Mouse (Mus musculus) midbrain, embryonic 11.5 days (tissue): ENCODE results near the gene Sh3kbp1. TPM values are rescaled to one million over a fixed set of nuclear protein-coding genes. Genes with fewer than 3 reads are reported as not detected.

Source experiments
- ATAC-seq: fragments of 200-750 bp; cut with Nextera tagmentation; 2 replicates; pipeline ENCODE4 v1.8.0; 2017; ENCODE audit warnings: moderate TSS enrichment, moderate library complexity; ENCODE audit not compliant: low FRiP score
- DNase-seq: peaks from one replicate; pipeline ENCODE4 v3.0.0; 2015; ENCODE audit warnings: low spot score; ENCODE audit errors: missing footprints
- H3K27ac ChIP-seq: fragments of 300-500 bp; sonication (generic); 2 replicates; pipeline ENCODE4 v1.5.1; 2014; ENCODE audit warnings: low read depth, low read length
- H3K27me3 ChIP-seq: fragments of 300-500 bp; sonication (generic); 2 replicates; pipeline ENCODE4 v1.6.1; 2014; ENCODE audit warnings: mild to moderate bottlenecking, low read length, moderate library complexity, mixed read lengths; ENCODE audit not compliant: control insufficient read depth, insufficient read depth
- H3K36me3 ChIP-seq: fragments of 300-500 bp; sonication (generic); 2 replicates; pipeline ENCODE4 v1.6.1; 2014; ENCODE audit warnings: mild to moderate bottlenecking, low read length, moderate library complexity, mixed read lengths; ENCODE audit not compliant: control insufficient read depth, insufficient read depth
- H3K4me1 ChIP-seq: fragments of 300-500 bp; sonication (generic); 2 replicates; pipeline ENCODE4 v1.6.1; 2014; ENCODE audit warnings: low read length; ENCODE audit not compliant: control insufficient read depth, insufficient read depth
- H3K4me2 ChIP-seq: fragments of 300-500 bp; sonication (generic); 2 replicates; pipeline ENCODE4 v1.6.1; 2014; ENCODE audit warnings: mild to moderate bottlenecking, moderate library complexity
- H3K4me3 ChIP-seq: fragments of 300-500 bp; sonication (generic); 2 replicates; pipeline ENCODE4 v1.5.1; 2014; ENCODE audit warnings: low read depth, low read length
- H3K9ac ChIP-seq: fragments of 300-500 bp; sonication (generic); 2 replicates; pipeline ENCODE4 v1.6.1; 2014; ENCODE audit warnings: low read length
- H3K9me3 ChIP-seq: fragments of 300-500 bp; sonication (generic); 2 replicates; pipeline ENCODE4 v1.6.1; 2016; ENCODE audit warnings: low read length; ENCODE audit not compliant: control insufficient read depth
- WGBS: fragments of 180-500 bp; shearing (Covaris S2); extraction: QIAGEN DNeasy Blood & Tissue Kit; methylation state at CpG from one replicate; pipeline ENCODE4 v1.1.7; 2014; 5-methylcytosine and 5-hydroxymethylcytosine counted together
- polyA plus RNA-seq: library from polyadenylated mRNA; unstranded; fragments of >200 nt; fragmentation: Nextera tagmentation; extraction: Ambion mirVana; gene quantifications from 2 replicates; pipeline ENCODE4 v1.2.1, GENCODE M21; 2014

The Sh3kbp1 gene
- polyA plus RNA-seq, 1 experiment from 2014 or later, result 35.4 TPM

DNA sequence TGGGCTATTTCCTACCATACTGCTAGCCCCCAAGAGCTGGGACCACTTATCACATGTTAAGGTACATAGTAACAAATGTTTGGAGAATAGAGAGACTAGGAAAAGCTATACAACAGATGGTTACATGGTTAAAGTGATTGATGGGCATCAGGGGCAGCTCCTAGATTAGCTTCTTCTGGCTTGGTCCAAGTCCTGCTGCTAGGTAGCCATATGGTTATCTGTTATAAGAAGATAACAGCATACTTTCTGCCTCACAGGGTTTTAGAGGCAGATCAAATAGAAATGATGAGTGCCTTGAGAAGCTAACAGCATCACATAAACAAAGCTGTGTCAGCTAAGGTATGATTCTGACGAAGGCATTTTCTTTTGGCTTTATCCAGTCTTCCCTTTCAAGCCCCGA is 334.3 kb downstream of the Sh3kbp1 start:
- DNase-seq, result no peak
- Histone ChIP-seq H3K4me3 (no peak overlapping the region), H3K9me3 (no peaks in the 10 kb centered on the region), H3K36me3 (no peaks in the 10 kb centered on the region), H3K4me2 (no peak overlapping the region), H3K27ac (no peak overlapping the region), H3K4me1 (no peaks in the 10 kb centered on the region), H3K27me3 (peaks cover 2% of the 10 kb centered on the region; the same call in 1 of the 2 replicates), H3K9ac (no peak overlapping the region)
- no peak for ATAC-seq
- 93% methylated on average over 2 of the region's 2 CpGs for WGBS

DNA sequence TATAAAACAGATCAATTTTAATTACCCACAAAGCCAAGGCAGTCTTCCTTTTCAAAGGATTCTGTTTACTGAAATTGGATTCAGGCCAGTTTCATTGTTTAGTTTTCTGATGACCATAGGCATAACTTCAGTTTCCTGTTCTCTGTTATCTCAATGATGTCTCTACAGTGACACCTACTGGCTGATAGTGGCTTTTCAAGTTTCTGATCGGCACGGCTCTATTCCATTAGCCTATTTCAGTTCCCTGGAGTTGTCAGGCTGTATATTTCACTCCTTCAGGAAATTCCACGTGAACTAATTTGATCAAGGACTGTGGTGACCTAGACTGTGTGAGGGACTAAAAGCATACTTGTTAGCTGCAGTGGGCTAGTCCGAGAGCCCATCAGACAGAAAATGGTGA is 336.2 kb downstream of the Sh3kbp1 start:
- H3K9ac ChIP-seq, result no peak overlapping the region
- DNase-seq (peak; percentile 95), ATAC-seq (0 out of 2 replicates have a peak, but pooled peaks have one; percentile 44)
- 29% methylated on average over 4 of the region's 4 CpGs for WGBS
- no peaks in the 10 kb centered on the region for H3K36me3 ChIP-seq
- no peak overlapping the region for H3K4me2 ChIP-seq
- no peak overlapping the region for H3K4me3 ChIP-seq
- no peak overlapping the region for H3K27ac ChIP-seq
- H3K9me3 ChIP-seq, result no peaks in the 10 kb centered on the region
- no peaks in the 10 kb centered on the region for H3K4me1 ChIP-seq
- peaks cover 4% of the 10 kb centered on the region; the same call in 1 of the 2 replicates for H3K27me3 ChIP-seq

GRCm38 (mm10) chrX:159963925-159964324 is 336.9 kb downstream of the Sh3kbp1 start:
- ATAC-seq (no peak), DNase-seq (no peak)
- no peaks in the 10 kb centered on the region for H3K36me3 ChIP-seq
- H3K4me1 ChIP-seq, result no peaks in the 10 kb centered on the region
- no peak overlapping the region for H3K9ac ChIP-seq
- peaks cover 5% of the 10 kb centered on the region for H3K27me3 ChIP-seq
- H3K4me3 ChIP-seq, result no peak overlapping the region
- no peak overlapping the region for H3K4me2 ChIP-seq
- H3K9me3 ChIP-seq, result no peaks in the 10 kb centered on the region
- 86% methylated on average over 9 of the region's 9 CpGs for WGBS
- no peak overlapping the region for H3K27ac ChIP-seq

- Histone ChIP-seq H3K27ac (no peak overlapping the region), H3K4me2 (no peak overlapping the region), H3K9me3 (no peaks in the 10 kb centered on the region), H3K9ac (no peak overlapping the region), H3K4me3 (no peak overlapping the region), H3K36me3 (no peaks in the 10 kb centered on the region), H3K27me3 (peaks cover 9% of the 10 kb centered on the region), H3K4me1 (no peaks in the 10 kb centered on the region)
- DNase-seq, result no peak
- WGBS, result 88% methylated on average over 2 of the region's 2 CpGs
- no peak for ATAC-seq
These were observed 342.0 kb downstream of the Sh3kbp1 start for GRCm38 (mm10) chrX:159969025-159969424.

GRCm38 (mm10) chrX:159971091-159971779 is 344.2 kb downstream of the Sh3kbp1 start:
- WGBS, result 77% methylated on average over 3 of the region's 3 CpGs

GRCm38 (mm10) chrX:159973730-159974129 is 346.7 kb downstream of the Sh3kbp1 start:
- Histone ChIP-seq H3K9ac (no peak overlapping the region), H3K9me3 (no peaks in the 10 kb centered on the region), H3K27me3 (peaks cover 7% of the 10 kb centered on the region), H3K27ac (no peak overlapping the region), H3K4me2 (no peak overlapping the region), H3K36me3 (no peaks in the 10 kb centered on the region), H3K4me3 (no peak overlapping the region), H3K4me1 (no peaks in the 10 kb centered on the region)
- ATAC-seq (peak; percentile 62; the same call in 1 of the 2 replicates), DNase-seq (peak; percentile 83)
- 29% methylated on average over 5 of the region's 5 CpGs for WGBS

More at GRCm38 (mm10) chrX:159971091-159971779, 344.2 kb downstream of the Sh3kbp1 start:
- Histone ChIP-seq H3K36me3 (no peaks in the 10 kb centered on the region), H3K4me1 (no peaks in the 10 kb centered on the region), H3K4me3 (no peak overlapping the region), H3K9me3 (no peaks in the 10 kb centered on the region), H3K27me3 (peaks cover 9% of the 10 kb centered on the region), H3K4me2 (no peak overlapping the region), H3K9ac (no peak overlapping the region), H3K27ac (no peak overlapping the region)
- ATAC-seq, result no peak
- DNase-seq, result no peak

DNA sequence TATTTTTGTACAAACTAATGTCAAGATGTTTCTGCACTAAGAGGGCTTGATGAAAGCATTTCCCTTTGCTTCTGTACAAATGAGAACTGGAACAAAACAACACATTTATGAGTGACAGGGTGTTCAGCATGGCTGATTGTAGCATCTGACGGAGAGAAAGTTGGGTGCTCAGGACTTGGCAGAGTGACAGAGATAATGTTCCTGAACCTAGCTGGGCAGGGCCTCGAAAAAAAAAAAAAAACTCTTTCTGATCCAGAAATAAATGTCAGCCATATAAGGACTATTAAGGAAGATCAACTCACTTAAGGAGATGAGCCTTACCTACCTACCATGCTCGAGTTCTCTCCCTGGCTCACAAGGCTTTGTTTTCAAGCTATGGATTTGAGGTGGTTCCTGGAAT is 349.2 kb downstream of the Sh3kbp1 start:
- H3K27me3 ChIP-seq, result peaks cover 3% of the 10 kb centered on the region; the same call in 1 of the 2 replicates
- ATAC-seq (no peak), DNase-seq (no peak)
- no peak overlapping the region for H3K4me2 ChIP-seq
- no peaks in the 10 kb centered on the region for H3K4me1 ChIP-seq
- H3K9me3 ChIP-seq, result no peaks in the 10 kb centered on the region
- H3K36me3 ChIP-seq, result no peaks in the 10 kb centered on the region
- no peak overlapping the region for H3K27ac ChIP-seq
- H3K4me3 ChIP-seq, result no peak overlapping the region
- no peak overlapping the region for H3K9ac ChIP-seq
- 80% methylated on average over 3 of the region's 3 CpGs for WGBS

GRCm38 (mm10) chrX:159988002-159988960 is 361.2 kb downstream of the Sh3kbp1 start, which contains the start of gene Map3k15:
TSS of gene Map3k15 (plus strand) at chrX:159988433.
- H3K4me1 ChIP-seq, result no peaks in the 10 kb centered on the region
- peaks cover 6% of the 10 kb centered on the region; the same call in 1 of the 2 replicates for H3K27me3 ChIP-seq
- H3K9me3 ChIP-seq, result no peaks in the 10 kb centered on the region
- no peak within 1 kb of the TSS for H3K27ac ChIP-seq
- peak; percentile 90 for ATAC-seq
- H3K36me3 ChIP-seq, result no peaks in the 10 kb centered on the region
- peak within 1 kb of the TSS; percentile 69 for H3K4me2 ChIP-seq
- 22% methylated on average over 71 of the region's 108 CpGs for WGBS
- peak; percentile 95 for DNase-seq
- peak within 1 kb of the TSS; percentile 54 for H3K9ac ChIP-seq
- peak within 1 kb of the TSS; percentile 39 for H3K4me3 ChIP-seq

DNA sequence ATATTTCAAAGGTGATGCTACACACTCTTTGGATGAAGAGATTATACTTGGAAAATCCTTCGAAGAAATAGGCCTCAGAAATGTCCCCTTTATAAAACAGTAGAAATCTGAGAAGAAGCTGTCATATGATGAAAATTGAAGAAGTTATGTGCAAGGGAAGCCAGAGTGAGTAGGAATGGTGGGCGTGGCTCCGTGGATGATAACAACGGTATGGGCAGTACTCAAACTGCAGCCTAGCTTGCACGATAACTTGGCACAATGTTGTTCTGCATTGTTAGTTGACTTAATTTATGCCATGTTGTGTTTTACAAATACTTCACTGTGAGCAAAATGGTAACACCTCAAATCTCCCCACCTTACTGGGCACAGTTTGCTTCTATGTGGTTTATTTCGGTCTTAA is 368.7 kb downstream of the Sh3kbp1 start:
- H3K4me2 ChIP-seq, result no peak overlapping the region
- no peaks in the 10 kb centered on the region for H3K4me1 ChIP-seq
- no peaks in the 10 kb centered on the region for H3K36me3 ChIP-seq
- peaks cover 8% of the 10 kb centered on the region; the same call in 1 of the 2 replicates for H3K27me3 ChIP-seq
- no peak overlapping the region for H3K4me3 ChIP-seq
- 93% methylated on average over 6 of the region's 6 CpGs for WGBS
- ATAC-seq, result no peak
- no peak overlapping the region for H3K27ac ChIP-seq
- no peaks in the 10 kb centered on the region for H3K9me3 ChIP-seq
- H3K9ac ChIP-seq, result no peak overlapping the region
- DNase-seq, result no peak
